Mouse (Mus musculus) stomach, postnatal 0 days (tissue): Measurements from ENCODE around the gene Wipf1. TPM values are rescaled to one million over a fixed set of nuclear protein-coding genes. Genes with fewer than 3 reads are reported as not detected.

Experiments used
- ATAC-seq: fragments of 200-750 bp; cut with Nextera tagmentation; 2 replicates; pipeline ENCODE4 v1.8.0; 2017; ENCODE audit not compliant: low FRiP score, low TSS enrichment
- DNase-seq: peaks from one replicate; pipeline ENCODE4 v3.0.0-alpha.2; 2016; ENCODE audit warnings: low spot score
- H3K27ac ChIP-seq: fragments of 300-500 bp; sonication (generic); replicated peaks from 2 replicates; pipeline ENCODE4 v1.5.1; 2014; ENCODE audit warnings: mild to moderate bottlenecking, control low read depth
- H3K27me3 ChIP-seq: fragments of 300-500 bp; sonication (generic); 2 replicates; pipeline ENCODE4 v1.6.1; 2014; ENCODE audit warnings: low read length; ENCODE audit not compliant: control insufficient read depth, insufficient read depth
- H3K36me3 ChIP-seq: fragments of 300-500 bp; sonication (generic); 2 replicates; pipeline ENCODE4 v1.6.1; 2014; ENCODE audit warnings: low read length, mixed read lengths; ENCODE audit not compliant: control insufficient read depth, insufficient read depth
- H3K4me1 ChIP-seq: fragments of 300-500 bp; sonication (generic); replicated peaks from 2 replicates; pipeline ENCODE4 v1.6.1; 2014; ENCODE audit warnings: antibody characterized with exemption; ENCODE audit not compliant: control insufficient read depth, insufficient read depth
- H3K4me2 ChIP-seq: fragments of 300-500 bp; sonication (generic); replicated peaks from 2 replicates; pipeline ENCODE4 v1.6.1; 2014; ENCODE audit warnings: low read depth, mild to moderate bottlenecking, control low read depth, moderate library complexity
- H3K4me3 ChIP-seq: fragments of 300-500 bp; sonication (generic); 2 replicates; pipeline ENCODE4 v1.5.1; 2014; ENCODE audit warnings: low read depth, low read length, control low read depth
- H3K9ac ChIP-seq: fragments of 300-500 bp; sonication (generic); 2 replicates; pipeline ENCODE4 v1.6.1; 2014; ENCODE audit warnings: mild to moderate bottlenecking, low read length, control low read depth, mixed read lengths
- H3K9me3 ChIP-seq: fragments of 300-500 bp; sonication (generic); 2 replicates; pipeline ENCODE4 v1.6.1; 2016; ENCODE audit warnings: low read length; ENCODE audit not compliant: control insufficient read depth
- CTCF ChIP-seq: IDR thresholded peaks from 2 replicates; pipeline ENCODE4 v1.5.1; 2016; ENCODE audit warnings: antibody characterized with exemption, low read depth, mild to moderate bottlenecking, moderate library complexity
- EP300 ChIP-seq: optimal IDR thresholded peaks from 2 replicates; pipeline ENCODE3; 2016; ENCODE audit warnings: antibody characterized with exemption
- WGBS: fragments of 180-500 bp; shearing (Covaris S2); extraction: QIAGEN DNeasy Blood & Tissue Kit; methylation state at CpG from one replicate; pipeline ENCODE4 v1.1.7; 2014; 5-methylcytosine and 5-hydroxymethylcytosine counted together
- polyA plus RNA-seq: library from polyadenylated mRNA; unstranded; fragments of >200 nt; fragmentation: Nextera tagmentation; extraction: Ambion mirVana; gene quantifications from 2 replicates; pipeline ENCODE4 v1.2.1, GENCODE M21; 2015

Wipf1 gene
- polyA plus RNA-seq, 1 experiment from 2014 or later: 3.3 TPM

- WGBS: 54% methylated on average over 9 of the region's 9 CpGs
- H3K27ac ChIP-seq: no peak overlapping the region
- DNase-seq (no peak), ATAC-seq (no peak)
- H3K9me3 ChIP-seq: no peaks in the 10 kb centered on the region
- H3K36me3 ChIP-seq: no peaks in the 10 kb centered on the region
- no peak overlapping the region for H3K4me3 ChIP-seq
- no peaks in the 10 kb centered on the region for H3K4me1 ChIP-seq
- H3K27me3 ChIP-seq: no peaks in the 10 kb centered on the region
- H3K4me2 ChIP-seq: no peak overlapping the region
- TF ChIP-seq EP300 (no peak), CTCF (no peak)
- no peak overlapping the region for H3K9ac ChIP-seq
These were observed 149.1 kb downstream of the Wipf1 start for GRCm38 (mm10) chr2:73380298-73380975.

- Histone ChIP-seq H3K4me2 (no peak overlapping the region), H3K36me3 (no peaks in the 10 kb centered on the region), H3K9ac (no peak overlapping the region), H3K27ac (no peak overlapping the region), H3K9me3 (no peaks in the 10 kb centered on the region), H3K4me1 (no peaks in the 10 kb centered on the region), H3K27me3 (no peaks in the 10 kb centered on the region), H3K4me3 (no peak overlapping the region)
- TF ChIP-seq CTCF (no peak), EP300 (no peak)
- ATAC-seq (no peak), DNase-seq (no peak)
- 67% methylated on average over 5 of the region's 5 CpGs for WGBS
These were observed 149.9 kb downstream of the Wipf1 start for GRCm38 (mm10) chr2:73379656-73380055.

Other genes with a start within 250 kb of the Wipf1 start
- gene Scrn3, start 217.1 kb downstream of the Wipf1 start, polyA plus RNA-seq: 8.6 and 9.2 TPM in 2 replicates
- 17.3 and 19.6 TPM in 2 replicates for gene Cir1, start 217.0 kb downstream of the Wipf1 start, polyA plus RNA-seq
- 11.6 and 11.8 TPM in 2 replicates for gene Gpr155, start 143.2 kb downstream of the Wipf1 start, polyA plus RNA-seq
- gene Chrna1, start 50.6 kb upstream of the Wipf1 start, polyA plus RNA-seq: 0.36 and 0.59 TPM in 2 replicates
- gene Chn1, start 245.6 kb upstream of the Wipf1 start, polyA plus RNA-seq: 7.4 and 9.4 TPM in 2 replicates